Mouse (Mus musculus): ENCODE measurements around the gene Inhbc. TPM values are rescaled to one million over a fixed set of nuclear protein-coding genes. Genes with fewer than 3 reads are reported as not detected.

The Inhbc gene
- polyA plus RNA-seq, 1 experiment from 2014 or later, result not detected

DNA sequence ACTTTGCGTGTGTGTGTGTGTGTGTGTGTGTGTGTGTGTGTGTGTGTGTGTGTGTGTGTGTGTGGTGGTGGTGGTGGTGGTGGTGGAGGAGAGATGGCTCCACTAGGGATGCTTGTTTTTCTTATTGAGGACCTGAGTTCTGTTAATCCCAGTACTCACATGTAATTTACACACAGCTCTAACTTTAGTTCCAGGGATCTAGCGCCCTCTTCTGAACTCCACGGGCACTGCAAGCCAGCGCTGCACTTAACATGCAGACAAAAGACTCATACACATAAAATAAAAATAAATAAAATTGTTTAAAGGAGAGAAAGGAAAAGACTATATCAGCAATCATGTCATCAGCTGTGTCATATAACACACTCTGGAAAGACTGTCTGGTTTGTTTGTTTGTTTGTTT, 21.3 kb downstream of the Inhbc start:
- ATAC-seq (ENCODE audit: low FRiP score, low TSS enrichment) (no peak), DNase-seq (no peak)
- no peak overlapping the region for H3K27ac ChIP-seq (replicated peaks; ENCODE audit: low read depth, low read length)
- 0 out of 2 replicates have a peak, but pooled peaks cover 6% of the 10 kb centered on the region for H3K4me1 ChIP-seq (ENCODE audit: control insufficient read depth, insufficient read depth, low read length)
- 75% methylated on average over 4 of the region's 4 CpGs for WGBS
- H3K9me3 ChIP-seq (ENCODE audit: control insufficient read depth, low read length), result no peaks in the 10 kb centered on the region
- no peaks in the 10 kb centered on the region for H3K27me3 ChIP-seq (ENCODE audit: control insufficient read depth, insufficient read depth, low read length)
- no peak overlapping the region for H3K4me2 ChIP-seq (ENCODE audit: low read length)
- no peaks in the 10 kb centered on the region for H3K36me3 ChIP-seq (ENCODE audit: control insufficient read depth, insufficient read depth, low read length)
- H3K4me3 ChIP-seq (replicated peaks; ENCODE audit: low read depth, low read length), result no peak overlapping the region
- no peak overlapping the region for H3K9ac ChIP-seq (replicated peaks; ENCODE audit: low read length)

DNA sequence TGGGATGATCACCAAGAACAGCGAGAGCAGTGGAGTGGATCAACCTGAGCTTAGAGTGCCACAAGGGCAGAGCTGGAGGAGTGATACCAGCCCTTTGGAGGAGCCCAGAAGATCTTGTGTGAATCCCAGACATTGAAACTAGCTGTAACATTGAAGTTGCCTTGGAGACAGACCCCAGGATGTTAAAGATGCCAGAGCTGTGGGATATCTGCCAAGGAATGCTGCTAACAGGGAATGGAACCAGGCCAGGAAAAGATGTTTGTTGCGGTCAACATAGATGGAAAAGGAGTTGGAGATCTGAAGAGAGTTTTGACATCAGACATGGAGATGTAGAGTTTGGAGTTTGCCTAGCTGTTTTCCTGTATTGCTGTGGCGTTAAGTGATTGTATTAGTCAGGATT, 24.1 kb downstream of the Inhbc start:
- WGBS, result 92% methylated on average over 3 of the region's 3 CpGs
- H3K9ac ChIP-seq (replicated peaks; ENCODE audit: low read length), result no peak overlapping the region
- peaks cover 14% of the 10 kb centered on the region; the same call in 1 of the 2 replicates for H3K27me3 ChIP-seq (ENCODE audit: control insufficient read depth, insufficient read depth, low read length)
- ATAC-seq (ENCODE audit: low FRiP score, low TSS enrichment) (no peak), DNase-seq (no peak)
- H3K9me3 ChIP-seq (ENCODE audit: control insufficient read depth, low read length), result no peaks in the 10 kb centered on the region
- H3K4me2 ChIP-seq (ENCODE audit: low read length), result no peak overlapping the region
- H3K4me3 ChIP-seq (replicated peaks; ENCODE audit: low read depth, low read length), result no peak overlapping the region
- H3K36me3 ChIP-seq (ENCODE audit: control insufficient read depth, insufficient read depth, low read length), result no peaks in the 10 kb centered on the region
- H3K4me1 ChIP-seq (ENCODE audit: control insufficient read depth, insufficient read depth, low read length), result 0 out of 2 replicates have a peak, but pooled peaks cover 9% of the 10 kb centered on the region
- H3K27ac ChIP-seq (replicated peaks; ENCODE audit: low read depth, low read length), result no peak overlapping the region

DNA sequence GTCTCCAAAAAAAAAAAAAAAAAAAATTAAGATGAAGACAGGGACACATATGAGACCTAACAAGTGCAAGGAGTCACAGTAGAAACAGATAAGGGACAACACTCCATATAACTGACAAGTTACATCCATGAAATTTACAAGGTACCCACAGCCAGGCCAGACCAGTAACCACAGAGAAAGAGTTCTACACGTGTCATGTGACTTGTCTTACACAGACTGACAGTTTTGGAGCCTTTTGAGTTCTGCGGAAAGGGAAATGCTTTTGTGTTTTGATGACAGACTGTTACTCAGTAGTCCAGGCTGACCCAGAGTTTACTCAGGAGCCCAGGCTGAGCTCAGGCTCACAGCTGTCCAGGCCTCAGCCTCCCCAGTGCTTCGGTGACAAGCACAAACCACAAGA, 27.2 kb downstream of the Inhbc start:
- H3K9ac ChIP-seq (replicated peaks; ENCODE audit: low read length), result no peak overlapping the region
- DNase-seq, result no peak
- H3K4me1 ChIP-seq (ENCODE audit: control insufficient read depth, insufficient read depth, low read length), result peaks cover 21% of the 10 kb centered on the region; the same call in 1 of the 2 replicates
- H3K4me2 ChIP-seq (ENCODE audit: low read length), result no peak overlapping the region
- H3K36me3 ChIP-seq (ENCODE audit: control insufficient read depth, insufficient read depth, low read length), result no peaks in the 10 kb centered on the region
- WGBS, result 71% methylated on average over 3 of the region's 3 CpGs
- peaks cover 33% of the 10 kb centered on the region for H3K27me3 ChIP-seq (ENCODE audit: control insufficient read depth, insufficient read depth, low read length)
- H3K9me3 ChIP-seq (ENCODE audit: control insufficient read depth, low read length), result no peaks in the 10 kb centered on the region
- no peak for ATAC-seq (ENCODE audit: low FRiP score, low TSS enrichment)
- H3K4me3 ChIP-seq (replicated peaks; ENCODE audit: low read depth, low read length), result no peak overlapping the region
- H3K27ac ChIP-seq (replicated peaks; ENCODE audit: low read depth, low read length), result no peak overlapping the region

- Histone ChIP-seq H3K4me1 (ENCODE audit: control insufficient read depth, insufficient read depth, low read length) (peaks cover 21% of the 10 kb centered on the region; the same call in 1 of the 2 replicates), H3K9ac (replicated peaks; ENCODE audit: low read length) (no peak within 1 kb of the TSS), H3K4me2 (ENCODE audit: low read length) (peak within 1 kb of the TSS; percentile 56), H3K27ac (replicated peaks; ENCODE audit: low read depth, low read length) (no peak within 1 kb of the TSS), H3K27me3 (ENCODE audit: control insufficient read depth, insufficient read depth, low read length) (peaks cover 33% of the 10 kb centered on the region), H3K36me3 (ENCODE audit: control insufficient read depth, insufficient read depth, low read length) (no peaks in the 10 kb centered on the region), H3K9me3 (ENCODE audit: control insufficient read depth, low read length) (no peaks in the 10 kb centered on the region), H3K4me3 (replicated peaks; ENCODE audit: low read depth, low read length) (peak within 1 kb of the TSS; percentile 28)
- WGBS, result under 1% methylated on average over 29 of the region's 29 CpGs
- peak; percentile 41; the same call in 1 of the 2 replicates for ATAC-seq (ENCODE audit: low FRiP score, low TSS enrichment)
- DNase-seq, result peak; percentile 88
Observed at GRCm38 (mm10) chr10:127341891-127342639, 28.2 kb downstream of the Inhbc start, which contains the start of gene Gli1. Gene Gli1 (minus strand): TSS chr10:127341974.

GRCm38 (mm10) chr10:127341360-127341690, 28.9 kb downstream of the Inhbc start:
- no peak for DNase-seq
- no peak for ATAC-seq (ENCODE audit: low FRiP score, low TSS enrichment)

DNA sequence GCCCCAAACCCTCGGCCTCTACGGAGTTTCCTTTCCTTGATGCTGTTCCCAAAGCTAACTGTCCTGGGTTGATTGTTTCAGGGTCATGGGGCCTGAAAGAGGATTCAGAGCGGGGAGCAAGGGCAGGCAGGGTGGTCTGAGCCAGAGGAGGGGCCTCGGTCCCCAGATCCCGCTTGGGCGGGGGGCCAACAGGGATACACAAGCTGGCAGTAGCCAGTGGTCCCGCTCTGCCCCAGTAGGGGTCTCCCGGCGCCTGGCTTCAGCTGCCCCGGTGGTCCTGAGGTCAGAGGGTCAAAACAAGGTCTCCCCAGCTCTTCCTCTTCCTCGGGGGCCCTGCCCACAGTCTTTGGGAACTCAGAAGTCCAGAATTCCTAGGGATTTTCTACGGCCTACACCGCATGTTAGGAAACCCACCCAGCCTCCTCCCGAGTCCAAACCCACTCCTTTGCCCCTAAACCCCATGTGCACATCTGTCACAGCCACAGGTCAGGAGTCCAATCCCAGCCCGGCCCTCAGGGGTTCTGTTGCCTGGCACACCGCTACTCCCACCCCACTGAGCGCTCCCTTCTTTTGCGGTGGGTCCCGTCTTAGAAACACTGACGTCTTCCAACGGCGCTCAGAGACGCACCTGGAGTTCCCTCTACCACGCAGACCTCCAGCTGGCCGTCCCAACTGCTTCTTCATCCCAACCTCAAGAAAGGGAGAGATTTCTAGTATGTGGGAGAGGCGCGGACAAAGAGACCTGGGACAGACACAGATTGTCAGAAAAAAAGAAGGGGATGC, 29.5 kb downstream of the Inhbc start:
- peaks cover 21% of the 10 kb centered on the region; the same call in 1 of the 2 replicates for H3K4me1 ChIP-seq (ENCODE audit: control insufficient read depth, insufficient read depth, low read length)
- peak overlapping the region; percentile 28 for H3K4me3 ChIP-seq (replicated peaks; ENCODE audit: low read depth, low read length)
- H3K9me3 ChIP-seq (ENCODE audit: control insufficient read depth, low read length), result no peaks in the 10 kb centered on the region
- H3K27ac ChIP-seq (replicated peaks; ENCODE audit: low read depth, low read length), result no peak overlapping the region
- WGBS, result 2% methylated on average over 27 of the region's 27 CpGs
- no peak overlapping the region for H3K9ac ChIP-seq (replicated peaks; ENCODE audit: low read length)
- H3K27me3 ChIP-seq (ENCODE audit: control insufficient read depth, insufficient read depth, low read length), result peaks cover 33% of the 10 kb centered on the region
- H3K4me2 ChIP-seq (ENCODE audit: low read length), result peak overlapping the region; percentile 56
- H3K36me3 ChIP-seq (ENCODE audit: control insufficient read depth, insufficient read depth, low read length), result no peaks in the 10 kb centered on the region
- DNase-seq (peak; percentile 57), ATAC-seq (ENCODE audit: low FRiP score, low TSS enrichment) (no peak)

More at GRCm38 (mm10) chr10:127341360-127341690, 28.9 kb downstream of the Inhbc start:
- H3K36me3 ChIP-seq (ENCODE audit: control insufficient read depth, insufficient read depth, low read length), result no peaks in the 10 kb centered on the region
- no peak overlapping the region for H3K27ac ChIP-seq (replicated peaks; ENCODE audit: low read depth, low read length)
- H3K27me3 ChIP-seq (ENCODE audit: control insufficient read depth, insufficient read depth, low read length), result peaks cover 33% of the 10 kb centered on the region
- H3K9me3 ChIP-seq (ENCODE audit: control insufficient read depth, low read length), result no peaks in the 10 kb centered on the region
- H3K9ac ChIP-seq (replicated peaks; ENCODE audit: low read length), result no peak overlapping the region
- peak overlapping the region; percentile 56 for H3K4me2 ChIP-seq (ENCODE audit: low read length)
- WGBS, result 1% methylated on average over 9 of the region's 11 CpGs
- H3K4me1 ChIP-seq (ENCODE audit: control insufficient read depth, insufficient read depth, low read length), result peaks cover 21% of the 10 kb centered on the region; the same call in 1 of the 2 replicates
- H3K4me3 ChIP-seq (replicated peaks; ENCODE audit: low read depth, low read length), result peak overlapping the region; percentile 28

- ATAC-seq (ENCODE audit: low FRiP score, low TSS enrichment), result peak; percentile 43; the same call in 1 of the 2 replicates
Observed at GRCm38 (mm10) chr10:127339683-127340576, 30.3 kb downstream of the Inhbc start.

More at GRCm38 (mm10) chr10:127339683-127340576, 30.3 kb downstream of the Inhbc start:
- peak overlapping the region; percentile 28 for H3K4me3 ChIP-seq (replicated peaks; ENCODE audit: low read depth, low read length)
- no peaks in the 10 kb centered on the region for H3K36me3 ChIP-seq (ENCODE audit: control insufficient read depth, insufficient read depth, low read length)
- DNase-seq, result peak; percentile 67
- WGBS, result under 1% methylated on average over 42 of the region's 42 CpGs
- H3K27ac ChIP-seq (replicated peaks; ENCODE audit: low read depth, low read length), result no peak overlapping the region
- peaks cover 33% of the 10 kb centered on the region for H3K27me3 ChIP-seq (ENCODE audit: control insufficient read depth, insufficient read depth, low read length)
- H3K4me2 ChIP-seq (ENCODE audit: low read length), result peak overlapping the region; percentile 56
- no peaks in the 10 kb centered on the region for H3K9me3 ChIP-seq (ENCODE audit: control insufficient read depth, low read length)
- H3K4me1 ChIP-seq (ENCODE audit: control insufficient read depth, insufficient read depth, low read length), result peaks cover 21% of the 10 kb centered on the region; the same call in 1 of the 2 replicates
- peak overlapping the region; percentile 12; the same call in 1 of the 2 replicates for H3K9ac ChIP-seq (replicated peaks; ENCODE audit: low read length)

Data from midbrain, embryonic 14.5 days (tissue).